Mouse (Mus musculus) CH12.LX (cell line): Measurements from ENCODE around the gene Fxyd1. TPM values are rescaled to one million over a fixed set of nuclear protein-coding genes. Genes with fewer than 3 reads are reported as not detected.

Experiments used
- DNase-seq: peaks from one replicate; pipeline ENCODE4 v3.0.0-alpha.2; 2013; ENCODE audit errors: extremely low read depth
- H3K27ac ChIP-seq: 2 replicates; pipeline ENCODE4 v1.5.1; 2012; ENCODE audit warnings: low read depth, mild to moderate bottlenecking, control low read depth, moderate library complexity; ENCODE audit not compliant: insufficient read depth
- H3K27me3 ChIP-seq: replicated peaks from 2 replicates; pipeline ENCODE3; 2012; ENCODE audit warnings: inconsistent platforms
- H3K36me3 ChIP-seq, 2 experiments: replicated peaks in 1 of 2; 2 replicates each; pipeline versions ENCODE3 to v1.6.1; 2012; ENCODE audit warnings: inconsistent platforms in 1 of 2, low read length in 1 of 2, mild to moderate bottlenecking in 1 of 2, mixed read lengths in 1 of 2, moderate library complexity in 1 of 2; ENCODE audit not compliant: control insufficient read depth in 1 of 2, insufficient read depth in 1 of 2
- H3K4me1 ChIP-seq, 2 experiments: 2 replicates each; pipeline ENCODE4 v1.6.1; 2012; ENCODE audit warnings: inconsistent platforms in 1 of 2, moderate library complexity in 1 of 2; ENCODE audit not compliant: insufficient read depth in 2 of 2, control insufficient read depth in 1 of 2
- H3K4me2 ChIP-seq: 2 replicates; pipeline ENCODE4 v1.6.1; 2012; ENCODE audit warnings: low read depth, mild to moderate bottlenecking, control low read depth; ENCODE audit not compliant: poor library complexity, insufficient read depth, severe bottlenecking
- H3K4me3 ChIP-seq, 3 experiments: fragments of 150-350 bp in 1 of 3; sonication (generic) in 1 of 3; replicated peaks in 1 of 3; 2 replicates each; pipeline versions ENCODE3 to v1.5.1; 2011 to 2012; ENCODE audit warnings: low read depth in 2 of 3, low read length in 2 of 3, mild to moderate bottlenecking in 2 of 3, moderate library complexity in 2 of 3, control low read depth in 1 of 3, improper control_type of control experiment in 1 of 3, inconsistent platforms in 1 of 3, mixed read lengths in 1 of 3; ENCODE audit not compliant: poor library complexity in 1 of 3
- H3K79me2 ChIP-seq: replicated peaks from 2 replicates; pipeline ENCODE4 v1.6.1; 2012; ENCODE audit warnings: mild to moderate bottlenecking, moderate library complexity; ENCODE audit not compliant: control insufficient read depth, poor library complexity, insufficient read depth, severe bottlenecking; ENCODE audit errors: extremely low read depth
- H3K9ac ChIP-seq: 2 replicates; pipeline ENCODE4 v1.6.1; 2012; ENCODE audit warnings: low read depth, mild to moderate bottlenecking, control low read depth, moderate library complexity; ENCODE audit not compliant: insufficient read depth
- H3K9me3 ChIP-seq: replicated peaks from 2 replicates; pipeline ENCODE3; 2012; ENCODE audit warnings: low read length, inconsistent platforms, mixed read lengths
- CHD1 ChIP-seq: IDR thresholded peaks from 2 replicates; pipeline ENCODE4 v1.6.1; 2012; ENCODE audit warnings: low read depth, low read length, improper control_type of control experiment, inconsistent platforms
- CTCF ChIP-seq, 2 experiments: IDR thresholded peaks in 1 of 2; conservative IDR thresholded peaks in 1 of 2; 2 replicates each; pipeline ENCODE4 v1.5.1; 2011 to 2012; ENCODE audit warnings: low read depth in 2 of 2, low read length in 2 of 2, improper control_type of control experiment in 1 of 2, inconsistent platforms in 1 of 2, mild to moderate bottlenecking in 1 of 2, moderate library complexity in 1 of 2
- EP300 ChIP-seq: IDR thresholded peaks from 2 replicates; pipeline ENCODE4 v1.6.1; 2011; ENCODE audit warnings: low read length, improper control_type of control experiment
- ETS1 ChIP-seq: conservative IDR thresholded peaks from 2 replicates; pipeline ENCODE4 v1.6.1; 2012; ENCODE audit warnings: low read depth, mild to moderate bottlenecking, inconsistent platforms, low read length, improper control_type of control experiment, moderate library complexity
- JUN ChIP-seq: IDR thresholded peaks from 2 replicates; pipeline ENCODE4 v1.6.1; 2011; ENCODE audit warnings: low read depth, mild to moderate bottlenecking, low read length, improper control_type of control experiment, moderate library complexity; ENCODE audit not compliant: insufficient read depth
- JUND ChIP-seq: conservative IDR thresholded peaks from 2 replicates; pipeline ENCODE4 v1.6.1; 2011; ENCODE audit warnings: low read depth, low read length, improper control_type of control experiment
- MAZ ChIP-seq: IDR thresholded peaks from 2 replicates; pipeline ENCODE4 v1.6.1; 2012; ENCODE audit warnings: low read depth, mild to moderate bottlenecking, inconsistent platforms, low read length, improper control_type of control experiment, moderate library complexity
- MEF2A ChIP-seq: IDR thresholded peaks from 2 replicates; pipeline ENCODE4 v1.6.1; 2014; ENCODE audit warnings: low read depth, mild to moderate bottlenecking, inconsistent platforms, low read length, improper control_type of control experiment, borderline replicate concordance
- MXI1 ChIP-seq: IDR thresholded peaks from 2 replicates; pipeline ENCODE4 v1.6.1; 2011; ENCODE audit warnings: mild to moderate bottlenecking, low read depth, low read length, improper control_type of control experiment
- NELFE ChIP-seq: IDR thresholded peaks from 2 replicates; pipeline ENCODE4 v1.6.1; 2011; ENCODE audit warnings: low read depth, low read length, improper control_type of control experiment
- PAX5 ChIP-seq: IDR thresholded peaks from 2 replicates; pipeline ENCODE4 v1.6.1; 2012; ENCODE audit warnings: low read length, inconsistent platforms, mixed read lengths
- POLR2A ChIP-seq: IDR thresholded peaks from 2 replicates; pipeline ENCODE4 v1.6.1; 2011; ENCODE audit warnings: low read depth, mild to moderate bottlenecking, improper control_type of control experiment, low read length
- POLR2AphosphoS2 ChIP-seq: IDR thresholded peaks from 2 replicates; pipeline ENCODE4 v1.6.1; 2011; ENCODE audit warnings: low read depth, low read length, improper control_type of control experiment
- RAD21 ChIP-seq: IDR thresholded peaks from 2 replicates; pipeline ENCODE4 v1.6.1; 2011; ENCODE audit warnings: low read depth, mild to moderate bottlenecking, low read length, improper control_type of control experiment, moderate library complexity
- RCOR1 ChIP-seq: conservative IDR thresholded peaks from 2 replicates; pipeline ENCODE4 v1.6.1; 2012; ENCODE audit warnings: low read depth, mild to moderate bottlenecking, inconsistent platforms, low read length, improper control_type of control experiment
- SIN3A ChIP-seq: IDR thresholded peaks from 2 replicates; pipeline ENCODE4 v1.6.1; 2012; ENCODE audit warnings: low read length, improper control_type of control experiment, inconsistent platforms
- SMC3 ChIP-seq: IDR thresholded peaks from 2 replicates; pipeline ENCODE4 v1.6.1; 2011; ENCODE audit warnings: low read depth, low read length, improper control_type of control experiment
- dilution Hi-C: fragments of 300-500 bp; cut with MboI; formaldehyde crosslinking; loops from 2 replicates; pipeline ENCODE4 v1.14.3; 2020; ENCODE audit warnings: low sequenced_read_pairs; ENCODE audit not compliant: extremely low pct_unique_long_range_greater_than_20kb, extremely low pct_ligation_motif_present
- in situ Hi-C: fragments of 300-500 bp; cut with MboI; formaldehyde crosslinking; loops from 3 replicates; pipeline ENCODE4 v1.14.3; 2019; ENCODE audit warnings: low sequenced_read_pairs, low pct_ligation_motif_present, low pct_unique_long_range_greater_than_20kb, mixed read lengths
- polyA plus RNA-seq: library from polyadenylated mRNA; unstranded; fragments of >175 nt; gene quantifications from 2 replicates; pipeline ENCODE4 v1.2.1, GENCODE M21; 2012; ENCODE audit warnings: low read depth; ENCODE audit not compliant: insufficient read length
- total RNA-seq, 2 experiments: library from RNA; depleted of rRNA; stranded (reverse); fragments of 300-350 nt in 1 of 2; fragments of >200 nt in 1 of 2; gene quantifications; 2 replicates each; pipeline ENCODE4 v1.2.3; 2012 to 2014

The Fxyd1 gene
- total and polyA plus RNA-seq, 3 experiments: not detected

- DNase-seq: no peak
These were observed 48.8 kb downstream of the Fxyd1 start for GRCm38 (mm10) chr7:31008175-31008574.

DNA sequence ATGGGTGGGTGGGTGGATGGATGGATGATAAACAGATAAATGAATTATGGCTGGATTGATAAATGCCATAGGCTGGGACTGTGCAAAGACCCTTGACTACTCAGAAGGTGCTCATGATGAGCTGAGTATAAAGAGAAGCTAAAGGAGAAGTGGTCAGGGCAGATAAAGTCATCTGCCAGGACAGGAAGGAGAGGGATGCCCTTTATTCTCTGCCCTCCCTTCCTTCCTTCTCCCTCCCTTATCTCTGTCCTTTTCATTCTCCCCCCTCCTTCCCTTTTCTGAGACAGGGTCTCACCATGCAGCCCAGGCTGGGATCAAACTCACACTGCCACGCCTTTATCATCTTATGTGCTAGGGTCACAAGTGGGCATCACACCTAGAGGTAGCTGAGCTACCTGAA, 49.2 kb downstream of the Fxyd1 start:
- TF ChIP-seq MXI1: no peak
- TF ChIP-seq POLR2A: no peak
- TF ChIP-seq MEF2A: no peak
- no peak for TF ChIP-seq CHD1
- no peak for TF ChIP-seq MAZ
- TF ChIP-seq NELFE: no peak
- Histone ChIP-seq H3K36me3 (no peaks in the 10 kb centered on the region), H3K4me2 (no peak overlapping the region), H3K4me1 (peaks cover under 1 to 11% of the 10 kb centered on the region in 2 experiments; a peak in 3 of 4 replicates), H3K9me3 (peaks cover 3% of the 10 kb centered on the region), H3K4me3 (no peak overlapping the region), H3K79me2 (no peaks in the 10 kb centered on the region), H3K27me3 (no peaks in the 10 kb centered on the region), H3K27ac (no peak overlapping the region), H3K9ac (no peak overlapping the region)
- in situ Hi-C loops: no loop called here
- DNase-seq: no peak
- dilution Hi-C loops: no loop called here

More at GRCm38 (mm10) chr7:31008175-31008574, 48.8 kb downstream of the Fxyd1 start:
- TF ChIP-seq POLR2A (no peak), ETS1 (no peak), CTCF (conservative IDR thresholded peaks at IDR 0.05 in 1 of 2, IDR thresholded peaks at IDR 0.05 in 1 of 2; ENCODE audit: low read depth in 2 of 2, low read length in 2 of 2) (no peak), RAD21 (no peak), POLR2AphosphoS2 (no peak), EP300 (no peak), CHD1 (no peak), JUND (no peak), RCOR1 (no peak), PAX5 (no peak), JUN (no peak), SMC3 (no peak), SIN3A (no peak), MXI1 (no peak)
- Histone ChIP-seq H3K4me1 (peaks cover 0 to 9% of the 10 kb centered on the region in 2 experiments; a peak in 2 of 4 replicates), H3K9me3 (peaks cover 3% of the 10 kb centered on the region), H3K27ac (no peak overlapping the region), H3K27me3 (no peaks in the 10 kb centered on the region), H3K36me3 (no peaks in the 10 kb centered on the region), H3K4me2 (no peak overlapping the region), H3K9ac (no peak overlapping the region), H3K79me2 (no peaks in the 10 kb centered on the region), H3K4me3 (no peak overlapping the region)
- in situ Hi-C loops (no loop called here), dilution Hi-C loops (no loop called here)
